13 mouse cellular contexts compared by ENCODE assay signal in the genomic region with DNA sequence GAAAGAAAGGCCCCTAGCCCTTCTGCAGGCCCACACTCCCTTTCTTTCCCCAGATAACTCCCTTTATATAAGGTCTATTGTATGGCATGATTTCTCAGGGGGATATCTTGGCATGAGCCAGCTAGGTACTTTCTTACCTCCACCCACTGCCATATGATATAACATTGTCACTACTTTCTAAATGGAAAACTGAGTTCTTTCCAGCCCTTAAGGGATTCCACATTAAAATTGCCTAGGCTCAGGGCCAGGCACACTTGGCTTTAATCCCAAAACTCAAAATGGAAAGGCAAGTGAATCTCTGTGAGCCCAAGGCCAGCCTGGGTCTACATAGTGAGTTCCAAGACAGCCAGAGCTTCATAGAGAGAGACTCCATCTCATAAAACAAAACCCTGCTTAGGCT.
DNase-seq lines count a peak whose midpoint lies in the region; ATAC-seq and TF ChIP-seq lines count a peak whose summit lies in the region.
"Had no signal": no experiment of that assay in that cellular context is flagged by ENCODE, and none has a peak within 500 bp of the region (broad histone marks: within the 10 kb centered on the region; RNA-seq: fewer than 3 reads in every experiment).

No protein-coding gene starts in this region.

- ATAC-seq in lung, embryonic 14.5 days (ENCODE audit: insufficient read depth), result no peak
- no peak for ATAC-seq in forebrain, postnatal 0 days

- intact Hi-C loops in heart, postnatal 25 days (cut with DNase I), result loop anchor here (10.0 kb wide), 1 partner anchor 407 kb away; no protein-coding TSS in a partner anchor

- no peaks in the 10 kb centered on the region for H3K4me1 ChIP-seq in lung, embryonic 14.5 days (ENCODE audit: insufficient read depth)
- H3K4me1 ChIP-seq in forebrain, postnatal 0 days (ENCODE audit: insufficient read depth), result no peaks in the 10 kb centered on the region
- H3K4me1 ChIP-seq: hindbrain, embryonic 13.5 days; stomach, embryonic 15.5 days had no signal

- no peaks in the 10 kb centered on the region for H3K36me3 ChIP-seq in lung, embryonic 14.5 days (ENCODE audit: insufficient read depth)
- no peaks in the 10 kb centered on the region for H3K36me3 ChIP-seq in forebrain, postnatal 0 days (ENCODE audit: insufficient read depth)
- H3K36me3 ChIP-seq: stomach, embryonic 15.5 days had no signal

- no peaks in the 10 kb centered on the region for H3K9me3 ChIP-seq in lung, embryonic 14.5 days (ENCODE audit: low read depth, low read length)
- no peaks in the 10 kb centered on the region for H3K9me3 ChIP-seq in forebrain, postnatal 0 days (ENCODE audit: low read length)
- H3K9me3 ChIP-seq: hindbrain, embryonic 13.5 days; stomach, embryonic 15.5 days had no signal

- peak; percentile 22 for DNase-seq in adrenal gland, adult 2 months
- no peak for DNase-seq in adrenal gland, adult 8-10 months
- DNase-seq in heart, adult 11 months, result peak; percentile 68
- no peak for DNase-seq in heart, postnatal 25 days (ENCODE audit: low spot score)
- DNase-seq in lung, embryonic 14.5 days, result peak; percentile 2
- DNase-seq in lung, postnatal 36 days, result no peak
- DNase-seq in thymus, postnatal 0 days (ENCODE audit: low spot score), result no peak
- DNase-seq in forebrain, postnatal 0 days, result no peak
- DNase-seq: gastrocnemius, postnatal 25 days; kidney, postnatal 25 days; lung, adult 2 months had no signal

- no peak overlapping the region for H3K4me3 ChIP-seq in lung, embryonic 14.5 days (ENCODE audit: low read depth, low read length)
- H3K4me3 ChIP-seq in forebrain, postnatal 0 days (ENCODE audit: low read depth, low read length), result no peak overlapping the region
- H3K4me3 ChIP-seq: hindbrain, embryonic 13.5 days; stomach, embryonic 15.5 days had no signal

- H3K27ac ChIP-seq in lung, embryonic 14.5 days (ENCODE audit: low read depth), result no peak overlapping the region
- H3K27ac ChIP-seq in forebrain, postnatal 0 days (ENCODE audit: low read depth, low read length), result no peak overlapping the region
- H3K27ac ChIP-seq: hindbrain, embryonic 13.5 days; stomach, embryonic 15.5 days had no signal

- H3K9ac ChIP-seq in lung, embryonic 14.5 days, result no peak overlapping the region
- no peak overlapping the region for H3K9ac ChIP-seq in forebrain, postnatal 0 days
- H3K9ac ChIP-seq: hindbrain, embryonic 13.5 days; stomach, embryonic 15.5 days had no signal

- no peak for TF ChIP-seq CTCF in lung, embryonic 14.5 days (IDR thresholded peaks at IDR 0.05; ENCODE audit: low read depth)
- TF ChIP-seq CTCF in forebrain, postnatal 0 days (IDR thresholded peaks at IDR 0.05; ENCODE audit: low read depth), result no peak

- H3K27me3 ChIP-seq in lung, embryonic 14.5 days (ENCODE audit: insufficient read depth, low read length), result no peaks in the 10 kb centered on the region
- no peaks in the 10 kb centered on the region for H3K27me3 ChIP-seq in forebrain, postnatal 0 days (ENCODE audit: insufficient read depth, low read length)
- H3K27me3 ChIP-seq: hindbrain, embryonic 13.5 days; stomach, embryonic 15.5 days had no signal

- no peak overlapping the region for H3K4me2 ChIP-seq in lung, embryonic 14.5 days
- H3K4me2 ChIP-seq in forebrain, postnatal 0 days (ENCODE audit: low read depth), result no peak overlapping the region
- H3K4me2 ChIP-seq: hindbrain, embryonic 13.5 days; stomach, embryonic 15.5 days had no signal

Comparison
In these comparisons a context has a peak if more than half of its experiments do, and no peak if none do; other contexts are left out.
1. DNase-seq: peak in adrenal gland, adult 2 months (single experiment), heart, adult 11 months (single experiment) and lung, embryonic 14.5 days (single experiment); none in adrenal gland, adult 8-10 months (single experiment), heart, postnatal 25 days (single experiment), lung, postnatal 36 days (single experiment), thymus, postnatal 0 days (single experiment) and forebrain, postnatal 0 days (single experiment).